Comparison of ENCODE assay signal across 8 mouse cellular contexts in the genomic region with DNA sequence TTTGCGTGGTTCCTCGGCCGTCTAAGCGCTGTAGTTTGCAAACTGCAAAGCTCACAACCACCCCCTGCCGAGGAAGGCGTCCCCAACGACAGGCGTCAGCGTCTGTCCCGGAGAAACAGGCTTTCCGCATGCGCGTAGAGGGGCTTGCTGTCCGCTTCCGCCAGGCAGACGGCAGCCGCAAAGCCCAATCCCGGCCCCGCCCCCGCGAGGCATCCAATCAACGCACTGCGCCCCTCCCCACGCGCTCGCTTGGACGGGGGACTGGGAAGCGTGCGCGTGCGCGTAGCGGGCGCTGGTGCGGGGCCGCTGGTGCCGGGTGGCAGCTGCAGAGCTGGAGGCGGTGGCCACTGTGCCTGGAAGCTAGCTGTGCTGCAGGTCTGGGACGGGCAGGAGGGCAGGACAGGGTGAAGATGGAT. TPM values are rescaled to one million over a fixed set of nuclear protein-coding genes. Genes with fewer than 3 reads are reported as not detected.
DNase-seq lines count a peak whose midpoint lies in the region; ATAC-seq and TF ChIP-seq lines count a peak whose summit lies in the region.

A gene (plus strand): TSS at position 264 of the 416 bp plus-strand sequence.

- H3K9me3 ChIP-seq in hindbrain, embryonic 16.5 days (ENCODE audit: control insufficient read depth, low read length): no peaks in the 10 kb centered on the region

- peaks cover 12% of the 10 kb centered on the region for H3K4me1 ChIP-seq in hindbrain, embryonic 16.5 days (ENCODE audit: control insufficient read depth, insufficient read depth, low read depth, low read length)

- peak; percentile 97 for DNase-seq in WW6 (ENCODE audit: low read depth, low spot score)
- peak; percentile 99 for DNase-seq in cerebellum, postnatal 4 days (ENCODE audit: low spot score in 2 of 2)
- peak; percentile 99 for DNase-seq in gastrocnemius, adult 18-20 months (ENCODE audit: low spot score)
- DNase-seq in left cerebral cortex, adult 2 months (ENCODE audit: extremely low spot score in 1 of 2, low spot score in 2 of 2): peak; percentile 100
- DNase-seq in right cerebral cortex, adult 2 months (ENCODE audit: low spot score in 2 of 2): peak; percentile 99 to 100
- DNase-seq in urinary bladder, postnatal 14 days (ENCODE audit: low spot score): peak; percentile 100

- peak within 1 kb of the TSS; percentile 71 for H3K4me3 ChIP-seq in hindbrain, embryonic 16.5 days (ENCODE audit: low read length)
- peak within 1 kb of the TSS; percentile 69 for H3K4me3 ChIP-seq in left cerebral cortex, adult 2 months

- no peaks in the 10 kb centered on the region for H3K36me3 ChIP-seq in hindbrain, embryonic 16.5 days (ENCODE audit: control insufficient read depth, insufficient read depth, low read length)

- H3K27ac ChIP-seq in hindbrain, embryonic 16.5 days (ENCODE audit: low read depth, low read length): peak within 1 kb of the TSS; percentile 81
- H3K27ac ChIP-seq in left cerebral cortex, adult 2 months: peak within 1 kb of the TSS; percentile 88

- no peak; the same call in 1 of the 2 replicates for TF ChIP-seq CTCF in left cerebral cortex, adult 2 months (IDR thresholded peaks at IDR 0.05)

- peak within 1 kb of the TSS; percentile 87 for H3K4me2 ChIP-seq in hindbrain, embryonic 16.5 days (ENCODE audit: low read length)

- peak; percentile 96 for ATAC-seq in hindbrain, embryonic 16.5 days
- peak; percentile 71 for ATAC-seq in megakaryocyte, adult 5-6 weeks (ENCODE audit: poor library complexity, severe bottlenecking)

- no peaks in the 10 kb centered on the region for H3K27me3 ChIP-seq in hindbrain, embryonic 16.5 days (replicated peaks; ENCODE audit: control insufficient read depth, insufficient read depth, low read length)

- peak within 1 kb of the TSS; percentile 83 for H3K9ac ChIP-seq in hindbrain, embryonic 16.5 days (ENCODE audit: low read depth, low read length)

- 1% methylated on average over 39 of the region's 39 CpGs for WGBS in hindbrain, embryonic 16.5 days

- intact Hi-C loops in left cerebral cortex, adult 2 months (cut with DNase I): no loop called here

RNA-seq across cellular contexts. Expression of the gene that starts here (rescaled TPM):
- 1 to 10 TPM; 7.5 to 7.9 TPM for total RNA-seq in gastrocnemius, adult 18-20 months (2021)
- 12.3 and 13.1 TPM in 2 replicates for polyA plus RNA-seq in hindbrain, embryonic 16.5 days (2015; fragmentation: Nextera tagmentation; extraction: Ambion mirVana)
- 10 to 100 TPM; 16.2 to 16.8 TPM for total RNA-seq in left cerebral cortex, adult 2 months (2021)
- total RNA-seq in megakaryocyte, adult 5-6 weeks (2015): 23.9 and 25.7 TPM in 2 replicates
- total RNA-seq in megakaryocyte, adult 5-6 weeks (2017): 6.1 and 8.7 TPM in 2 replicates

Comparison
In these comparisons a context has a peak if more than half of its experiments do, and no peak if none do; other contexts are left out.
1. Peak in every context shown above with its lines: DNase-seq, ATAC-seq, H3K4me3 ChIP-seq and H3K27ac ChIP-seq.